In the genomic region with DNA sequence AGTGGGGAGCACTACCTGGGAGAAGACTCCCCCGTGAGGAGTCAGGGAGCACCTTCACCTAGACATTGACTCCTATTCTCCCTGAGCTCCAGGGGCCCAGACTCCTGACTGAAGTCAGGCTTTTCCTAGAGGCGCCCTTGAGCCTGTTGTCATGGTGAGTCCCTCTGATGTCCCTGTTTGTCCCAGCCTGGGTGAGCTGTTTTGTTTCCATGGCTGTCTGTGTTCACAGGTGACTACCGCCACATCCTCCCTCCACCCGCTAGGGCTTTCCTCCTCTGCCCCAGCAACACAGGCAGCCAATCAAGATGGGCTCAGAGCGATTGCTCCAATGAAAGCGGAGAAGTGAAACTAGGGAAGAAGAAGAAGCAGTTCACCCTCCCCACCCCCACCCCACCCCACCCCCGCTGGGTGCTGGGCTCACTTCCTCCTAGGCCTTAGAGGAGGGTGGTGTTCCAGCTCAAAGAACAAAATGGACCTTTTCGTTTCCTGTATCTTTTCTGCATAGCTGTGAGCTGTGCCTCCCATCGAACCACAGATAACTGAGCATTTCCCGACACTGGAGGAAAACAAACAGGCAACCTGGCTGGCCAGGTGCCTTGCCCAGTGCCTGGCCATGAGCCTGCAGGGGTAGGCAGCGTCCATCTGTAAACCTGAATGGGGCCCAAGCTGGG, we compare ENCODE assay signal across 8 mouse cellular contexts. TPM values are rescaled to one million over a fixed set of nuclear protein-coding genes. Genes with fewer than 3 reads are reported as not detected.
DNase-seq lines count a peak whose midpoint lies in the region; ATAC-seq and TF ChIP-seq lines count a peak whose summit lies in the region.

No protein-coding gene starts in this region.

- H3K4me3 ChIP-seq in cerebellum, adult 2 months (replicated peaks; ENCODE audit: insufficient read depth, low read depth, low read length), result no peak overlapping the region
- H3K4me3 ChIP-seq in heart, adult 2 months, result peak overlapping the region; percentile 34
- H3K4me3 ChIP-seq in limb, embryonic 10.5 days, result peak overlapping the region; percentile 36
- H3K4me3 ChIP-seq in midbrain, embryonic 10.5 days, result peak overlapping the region; percentile 62

- H3K27ac ChIP-seq in cerebellum, adult 2 months (ENCODE audit: insufficient read depth, low read length), result peak overlapping the region; percentile 4; the same call in 1 of the 2 replicates
- H3K27ac ChIP-seq in heart, adult 2 months, result peak overlapping the region; percentile 78
- peak overlapping the region; percentile 88 for H3K27ac ChIP-seq in limb, embryonic 10.5 days
- peak overlapping the region; percentile 70 for H3K27ac ChIP-seq in midbrain, embryonic 10.5 days (replicated peaks)

- peak; percentile 81; the same call in 1 of the 2 replicates for TF ChIP-seq EP300 in heart, adult 2 months (IDR thresholded peaks at IDR 0.05; ENCODE audit: insufficient read depth, low read depth, low read length)

- no peaks in the 10 kb centered on the region for H3K4me1 ChIP-seq in cerebellum, adult 2 months (ENCODE audit: control insufficient read depth, insufficient read depth, low read length)
- H3K4me1 ChIP-seq in heart, adult 2 months (ENCODE audit: control insufficient read depth, insufficient read depth, low read length), result peaks cover 12% of the 10 kb centered on the region
- peaks cover 59% of the 10 kb centered on the region for H3K4me1 ChIP-seq in limb, embryonic 10.5 days
- peaks cover 50% of the 10 kb centered on the region for H3K4me1 ChIP-seq in midbrain, embryonic 10.5 days

- H3K27me3 ChIP-seq in cerebellum, adult 2 months (ENCODE audit: control insufficient read depth, insufficient read depth, low read length), result no peaks in the 10 kb centered on the region
- H3K27me3 ChIP-seq in heart, adult 2 months (ENCODE audit: control insufficient read depth, insufficient read depth, low read length), result no peaks in the 10 kb centered on the region
- peaks cover 15% of the 10 kb centered on the region for H3K27me3 ChIP-seq in limb, embryonic 10.5 days (ENCODE audit: low read depth, poor library complexity, severe bottlenecking)
- H3K27me3 ChIP-seq in midbrain, embryonic 10.5 days (ENCODE audit: low read depth, poor library complexity, severe bottlenecking), result peaks cover 29% of the 10 kb centered on the region

- intact Hi-C loops in heart, adult 2 months (cut with DNase I), result no loop called here

- TF ChIP-seq CTCF in cerebellum, adult 2 months (IDR thresholded peaks at IDR 0.05; ENCODE audit: borderline replicate concordance, insufficient read depth, low read depth, low read length), result no peak
- TF ChIP-seq CTCF in heart, adult 2 months (IDR thresholded peaks at IDR 0.05), result peak; percentile 27; the same call in 1 of the 2 replicates

- 46% methylated on average over 11 of the region's 11 CpGs for WGBS in cerebellum, adult 2 months
- 11% methylated on average over 11 of the region's 11 CpGs for WGBS in heart, adult 2 months
- 35% methylated on average over 11 of the region's 11 CpGs for WGBS in limb, embryonic 10.5 days
- WGBS in midbrain, embryonic 10.5 days, result 35% methylated on average over 11 of the region's 11 CpGs

- ATAC-seq in common myeloid progenitor, adult 5-6 weeks (replicated peaks; ENCODE audit: low read depth, poor library complexity, severe bottlenecking), result peak; percentile 64

- DNase-seq in cerebellum, adult 2 months, result peak in 1 of 2 experiments; percentile 33
- no peak for DNase-seq in cerebellum, adult 11 months
- DNase-seq in heart, adult 2 months, result peak; percentile 77 to 89
- peak; percentile 52 for DNase-seq in kidney, adult 18-20 months
- peak; percentile 74 for DNase-seq in limb, embryonic 10.5 days (ENCODE audit: low spot score)
- DNase-seq in midbrain, embryonic 10.5 days (ENCODE audit: low spot score), result peak; percentile 54
- peak; percentile 71 to 84 for DNase-seq in spleen, adult 18-20 months

- TF ChIP-seq POLR2A in cerebellum, adult 2 months (IDR thresholded peaks at IDR 0.05; ENCODE audit: borderline replicate concordance, insufficient read depth, low read length), result no peak
- peak; percentile 53 for TF ChIP-seq POLR2A in heart, adult 2 months (IDR thresholded peaks at IDR 0.05; ENCODE audit: insufficient read depth, low read depth, low read length)

- peak overlapping the region; percentile 58 for H3K9ac ChIP-seq in heart, adult 2 months (ENCODE audit: low read depth, low read length)

- no peaks in the 10 kb centered on the region for H3K9me3 ChIP-seq in limb, embryonic 10.5 days (replicated peaks)
- H3K9me3 ChIP-seq in midbrain, embryonic 10.5 days (replicated peaks), result no peaks in the 10 kb centered on the region

- H3K79me2 ChIP-seq in heart, adult 2 months (replicated peaks; ENCODE audit: control insufficient read depth, insufficient read depth, low read length), result no peaks in the 10 kb centered on the region

- H3K36me3 ChIP-seq in heart, adult 2 months (ENCODE audit: control insufficient read depth, insufficient read depth, low read length), result 0 out of 2 replicates have a peak, but pooled peaks cover 2% of the 10 kb centered on the region
- H3K36me3 ChIP-seq in limb, embryonic 10.5 days, result peaks cover 42% of the 10 kb centered on the region
- H3K36me3 ChIP-seq in midbrain, embryonic 10.5 days, result peaks cover 35% of the 10 kb centered on the region

RNA-seq across cellular contexts. Expression of gene Ucp2, which starts 2.6 kb away (rescaled TPM):
- polyA plus RNA-seq in cerebellum, adult 2 months (2012; rRNA removed), result 55.1 and 61.1 TPM in 2 replicates
- 101 and 132 TPM in 2 replicates for total RNA-seq in common myeloid progenitor, adult 5-6 weeks (2017)
- total RNA-seq in heart, adult 2 months (2021), result 100 to 1,000 TPM; 245 to 496 TPM
- 109 and 193 TPM in 2 replicates for polyA plus RNA-seq in heart, adult 2 months (2012; rRNA removed)
- polyA plus RNA-seq in limb, embryonic 10.5 days (2016; fragmentation: Nextera tagmentation; extraction: Ambion mirVana), result 98.8 and 126 TPM in 2 replicates
- 81.4 and 93.1 TPM in 2 replicates for polyA plus RNA-seq in midbrain, embryonic 10.5 days (2016; fragmentation: Nextera tagmentation; extraction: Ambion mirVana)

RNA-seq across cellular contexts. Expression of gene Dnajb13, which starts 19.0 kb away (rescaled TPM):
- 1.1 and 1.2 TPM in 2 replicates for polyA plus RNA-seq in cerebellum, adult 2 months (2012; rRNA removed)
- 0.37 TPM in 1 of 2 replicates, not detected in the other for total RNA-seq in common myeloid progenitor, adult 5-6 weeks (2017)
- not detected for total RNA-seq in heart, adult 2 months (2021)
- polyA plus RNA-seq in heart, adult 2 months (2012; rRNA removed), result 0.32 and 1.2 TPM in 2 replicates
- polyA plus RNA-seq in limb, embryonic 10.5 days (2016; fragmentation: Nextera tagmentation; extraction: Ambion mirVana), result 0.13 and 0.24 TPM in 2 replicates
- 0.42 and 0.81 TPM in 2 replicates for polyA plus RNA-seq in midbrain, embryonic 10.5 days (2016; fragmentation: Nextera tagmentation; extraction: Ambion mirVana)

RNA-seq across cellular contexts. Expression of gene Ucp3, which starts 22.9 kb away (rescaled TPM):
- polyA plus RNA-seq in cerebellum, adult 2 months (2012; rRNA removed), result 3.9 and 4.4 TPM in 2 replicates
- not detected in 2 replicates for total RNA-seq in common myeloid progenitor, adult 5-6 weeks (2017)
- total RNA-seq in heart, adult 2 months (2021), result 10 to 100 TPM; 33.7 to 39.4 TPM
- 39.0 and 39.1 TPM in 2 replicates for polyA plus RNA-seq in heart, adult 2 months (2012; rRNA removed)
- not detected in 2 replicates for polyA plus RNA-seq in limb, embryonic 10.5 days (2016; fragmentation: Nextera tagmentation; extraction: Ambion mirVana)
- not detected in 2 replicates for polyA plus RNA-seq in midbrain, embryonic 10.5 days (2016; fragmentation: Nextera tagmentation; extraction: Ambion mirVana)

RNA-seq across cellular contexts. Expression of gene Coa4, which starts 41.2 kb away (rescaled TPM):
- polyA plus RNA-seq in cerebellum, adult 2 months (2012; rRNA removed), result 12.7 and 13.0 TPM in 2 replicates
- 11.0 and 22.6 TPM in 2 replicates for total RNA-seq in common myeloid progenitor, adult 5-6 weeks (2017)
- 10 to 100 TPM; 14.1 to 15.4 TPM for total RNA-seq in heart, adult 2 months (2021)
- polyA plus RNA-seq in heart, adult 2 months (2012; rRNA removed), result 20.0 and 22.9 TPM in 2 replicates
- polyA plus RNA-seq in limb, embryonic 10.5 days (2016; fragmentation: Nextera tagmentation; extraction: Ambion mirVana), result 19.3 and 21.3 TPM in 2 replicates
- 22.0 and 22.8 TPM in 2 replicates for polyA plus RNA-seq in midbrain, embryonic 10.5 days (2016; fragmentation: Nextera tagmentation; extraction: Ambion mirVana)

Comparison
In these comparisons a context has a peak if more than half of its experiments do, and no peak if none do; other contexts are left out.
1. H3K27ac ChIP-seq: peak in every context shown above with its lines; median percentile 88 in limb, embryonic 10.5 days; 78 in heart, adult 2 months; 70 in midbrain, embryonic 10.5 days; 4 in cerebellum, adult 2 months.